Mouse (Mus musculus) intestine, embryonic 15.5 days (tissue): ENCODE measurements around the gene Nacc2. TPM values are rescaled to one million over a fixed set of nuclear protein-coding genes. Genes with fewer than 3 reads are reported as not detected.

ENCODE experiments used
- ATAC-seq: fragments of 200-750 bp; cut with Nextera tagmentation; 2 replicates; pipeline ENCODE4 v1.8.0; 2017; ENCODE audit warnings: moderate TSS enrichment, moderate library complexity
- H3K27ac ChIP-seq: fragments of 300-500 bp; sonication (generic); 2 replicates; pipeline ENCODE4 v1.5.1; 2015; ENCODE audit warnings: mild to moderate bottlenecking, inconsistent platforms
- H3K27me3 ChIP-seq: fragments of 300-500 bp; sonication (generic); replicated peaks from 2 replicates; pipeline ENCODE4 v1.6.1; 2015; ENCODE audit warnings: inconsistent platforms
- H3K36me3 ChIP-seq: fragments of 300-500 bp; sonication (generic); 2 replicates; pipeline ENCODE4 v1.6.1; 2015; ENCODE audit warnings: inconsistent platforms
- H3K4me1 ChIP-seq: fragments of 300-500 bp; sonication (generic); replicated peaks from 2 replicates; pipeline ENCODE4 v1.6.1; 2015; ENCODE audit warnings: inconsistent platforms
- H3K4me2 ChIP-seq: fragments of 300-500 bp; sonication (generic); replicated peaks from 2 replicates; pipeline ENCODE4 v1.6.1; 2015; ENCODE audit warnings: mild to moderate bottlenecking, inconsistent platforms
- H3K4me3 ChIP-seq: fragments of 300-500 bp; sonication (generic); replicated peaks from 2 replicates; pipeline ENCODE4 v1.5.1; 2015; ENCODE audit warnings: inconsistent platforms
- H3K9ac ChIP-seq: fragments of 300-500 bp; sonication (generic); 2 replicates; pipeline ENCODE4 v1.6.1; 2015; ENCODE audit warnings: inconsistent platforms
- H3K9me3 ChIP-seq: fragments of 300-500 bp; sonication (generic); 2 replicates; pipeline ENCODE4 v1.6.1; 2016; ENCODE audit warnings: inconsistent platforms
- WGBS: fragments of 180-500 bp; shearing (Covaris S2); methylation state at CpG from one replicate; pipeline ENCODE4 v1.1.7; 2015; 5-methylcytosine and 5-hydroxymethylcytosine counted together
- polyA plus RNA-seq: library from polyadenylated mRNA; unstranded; fragments of >200 nt; fragmentation: Nextera tagmentation; extraction: Ambion mirVana; gene quantifications from 2 replicates; pipeline ENCODE4 v1.2.1, GENCODE M21; 2015

The Nacc2 gene
- polyA plus RNA-seq, 1 experiment from 2014 or later: 16.9 TPM

DNA sequence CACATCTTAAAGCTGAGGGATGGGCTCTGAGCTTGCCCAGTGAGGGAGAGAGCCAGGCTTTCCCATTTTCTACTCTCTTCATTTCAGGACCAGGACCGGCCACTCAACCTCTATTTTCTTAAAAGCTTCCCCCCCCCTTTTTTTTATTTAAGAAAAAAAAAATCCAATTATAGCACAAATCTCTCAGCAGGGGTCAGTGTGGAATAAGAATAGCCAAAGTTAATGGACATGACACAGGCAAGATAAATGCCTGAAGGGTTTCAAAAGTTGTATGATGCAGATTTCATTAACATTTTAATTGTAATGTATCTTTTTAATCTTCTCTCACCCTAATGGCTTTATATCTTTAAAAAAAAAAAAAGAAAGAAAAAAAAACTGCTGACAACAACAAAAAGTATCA lies 5.4 kb downstream of the Nacc2 start:
- WGBS: 79% methylated on average over 1 of the region's 1 CpGs
- Histone ChIP-seq H3K36me3 (no peaks in the 10 kb centered on the region), H3K27me3 (0 out of 2 replicates have a peak, but pooled peaks cover 5% of the 10 kb centered on the region)

DNA sequence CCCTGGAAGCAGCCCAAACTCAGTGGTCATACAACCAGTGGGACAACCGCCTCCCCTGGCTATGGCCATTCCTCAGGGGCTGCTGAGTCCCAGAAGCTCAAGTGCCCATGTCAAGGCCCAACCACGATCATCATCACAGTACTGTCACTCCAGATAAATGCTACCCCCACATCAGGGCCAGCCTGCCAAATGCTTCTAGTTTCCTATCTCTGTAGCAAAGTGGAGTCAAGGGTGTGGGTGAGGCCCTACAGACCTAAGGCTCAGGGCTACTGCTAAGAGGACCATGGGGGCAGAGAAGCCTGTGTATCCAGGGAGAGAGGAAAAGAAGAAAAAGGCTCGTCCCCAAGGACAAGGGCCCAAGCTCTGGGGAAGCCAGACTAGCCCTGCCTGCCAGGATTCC lies 6.5 kb downstream of the Nacc2 start:
- Histone ChIP-seq H3K9me3 (no peaks in the 10 kb centered on the region), H3K4me1 (peaks cover 36% of the 10 kb centered on the region), H3K27me3 (0 out of 2 replicates have a peak, but pooled peaks cover 5% of the 10 kb centered on the region), H3K4me2 (no peak overlapping the region), H3K4me3 (no peak overlapping the region), H3K27ac (no peak overlapping the region), H3K9ac (no peak overlapping the region), H3K36me3 (no peaks in the 10 kb centered on the region)
- 80% methylated on average over 3 of the region's 3 CpGs for WGBS
- no peak for ATAC-seq

More for the DNA sequence above, 5.4 kb downstream of the Nacc2 start:
- Histone ChIP-seq H3K27ac (no peak overlapping the region), H3K9ac (no peak overlapping the region), H3K4me3 (no peak overlapping the region), H3K9me3 (no peaks in the 10 kb centered on the region), H3K4me2 (no peak overlapping the region), H3K4me1 (peaks cover 39% of the 10 kb centered on the region)
- ATAC-seq: no peak

DNA sequence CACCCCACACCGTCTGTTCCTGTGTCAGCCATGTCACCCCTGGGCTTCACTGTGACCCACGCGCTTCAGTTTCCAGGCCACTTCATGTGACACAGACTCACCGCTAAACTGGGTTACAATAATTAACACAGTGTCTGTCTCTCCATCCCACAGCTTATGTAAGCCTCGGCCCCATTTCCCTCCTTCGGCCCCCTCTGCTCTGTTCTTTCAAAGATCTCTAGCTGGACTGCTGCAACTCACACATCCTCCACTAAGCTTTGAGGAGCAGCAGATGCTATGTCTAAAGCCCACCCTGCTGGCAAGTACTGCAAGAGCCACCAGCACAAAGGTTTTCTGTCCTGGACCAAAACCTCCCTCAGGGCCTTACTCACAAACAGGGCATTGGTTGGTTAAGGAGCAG lies 7.8 kb downstream of the Nacc2 start:
- no peak overlapping the region for H3K27ac ChIP-seq
- H3K36me3 ChIP-seq: no peaks in the 10 kb centered on the region
- 82% methylated on average over 6 of the region's 6 CpGs for WGBS
- no peaks in the 10 kb centered on the region for H3K27me3 ChIP-seq
- no peak overlapping the region for H3K4me2 ChIP-seq
- ATAC-seq: no peak
- H3K4me1 ChIP-seq: peaks cover 26% of the 10 kb centered on the region
- no peaks in the 10 kb centered on the region for H3K9me3 ChIP-seq
- no peak overlapping the region for H3K9ac ChIP-seq
- no peak overlapping the region for H3K4me3 ChIP-seq

DNA sequence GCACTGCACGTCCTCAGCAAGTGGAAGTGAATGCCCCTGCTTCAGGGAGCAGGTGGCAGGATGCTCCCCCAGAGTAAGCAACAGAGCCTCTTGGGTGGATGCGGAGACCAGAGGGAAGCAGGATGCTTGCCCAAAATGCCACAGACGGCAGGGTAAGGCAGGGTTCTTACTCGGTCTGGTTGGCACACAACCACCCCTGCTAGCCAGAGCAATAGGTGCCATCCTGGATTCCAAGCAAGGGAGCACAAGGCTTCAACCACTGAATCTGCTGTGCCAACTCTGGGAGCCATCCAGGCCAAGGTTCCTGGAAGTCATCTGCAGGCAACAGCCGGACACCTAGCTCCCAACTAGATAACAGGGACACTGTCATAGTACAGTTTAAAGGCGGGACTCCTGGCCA lies 14.8 kb downstream of the Nacc2 start:
- no peaks in the 10 kb centered on the region for H3K4me1 ChIP-seq
- no peaks in the 10 kb centered on the region for H3K27me3 ChIP-seq
- no peak overlapping the region for H3K9ac ChIP-seq
- H3K27ac ChIP-seq: no peak overlapping the region
- no peak for ATAC-seq
- 86% methylated on average over 6 of the region's 6 CpGs for WGBS
- no peak overlapping the region for H3K4me3 ChIP-seq
- no peaks in the 10 kb centered on the region for H3K9me3 ChIP-seq
- no peaks in the 10 kb centered on the region for H3K36me3 ChIP-seq
- H3K4me2 ChIP-seq: no peak overlapping the region

DNA sequence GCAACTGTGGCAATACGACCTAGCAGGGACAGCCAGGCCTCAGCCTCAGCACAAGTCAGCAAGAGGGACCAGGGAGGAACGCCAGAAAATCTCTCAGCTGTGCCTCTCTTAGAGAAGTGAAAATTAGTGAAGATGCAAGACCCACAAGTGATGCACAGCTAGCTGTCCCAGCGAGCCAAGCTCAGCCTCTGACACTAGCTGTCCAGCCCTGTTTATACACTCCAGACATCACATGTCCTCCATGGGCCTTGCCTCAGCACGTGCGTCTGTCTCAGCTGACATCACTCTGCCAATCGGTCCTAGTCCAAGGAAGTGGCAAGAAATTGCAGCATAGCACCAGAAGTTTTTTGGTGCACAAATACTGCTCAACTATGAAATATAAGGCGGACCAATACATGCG lies 16.0 kb downstream of the Nacc2 start:
- no peak overlapping the region for H3K27ac ChIP-seq
- H3K4me2 ChIP-seq: no peak overlapping the region
- no peak overlapping the region for H3K9ac ChIP-seq
- no peaks in the 10 kb centered on the region for H3K4me1 ChIP-seq
- no peak for ATAC-seq
- no peak overlapping the region for H3K4me3 ChIP-seq
- no peaks in the 10 kb centered on the region for H3K36me3 ChIP-seq
- no peaks in the 10 kb centered on the region for H3K9me3 ChIP-seq
- WGBS: 81% methylated on average over 8 of the region's 8 CpGs
- H3K27me3 ChIP-seq: no peaks in the 10 kb centered on the region

DNA sequence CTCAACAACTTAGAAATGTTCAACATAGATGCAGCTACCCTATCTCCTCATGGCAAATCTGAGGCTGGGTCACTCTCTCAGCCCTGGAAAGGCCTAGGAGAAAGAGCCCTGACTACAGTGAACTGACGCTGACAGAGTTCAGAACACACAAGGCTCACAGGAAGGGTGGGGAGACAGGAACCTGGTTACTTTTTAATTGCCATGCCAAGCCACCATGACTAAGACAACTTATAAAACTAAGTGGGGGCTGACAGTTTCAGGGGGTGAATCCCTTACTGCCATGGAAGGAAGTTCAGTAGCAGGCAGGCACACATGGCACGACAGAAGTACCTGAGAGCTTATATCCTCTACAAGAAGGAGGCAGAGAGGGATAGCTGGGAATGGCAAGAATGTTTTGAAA lies 16.8 kb downstream of the Nacc2 start:
- no peaks in the 10 kb centered on the region for H3K36me3 ChIP-seq
- no peak overlapping the region for H3K9ac ChIP-seq
- no peak overlapping the region for H3K27ac ChIP-seq
- H3K4me3 ChIP-seq: no peak overlapping the region
- 79% methylated on average over 2 of the region's 2 CpGs for WGBS
- no peak overlapping the region for H3K4me2 ChIP-seq
- no peaks in the 10 kb centered on the region for H3K27me3 ChIP-seq
- no peaks in the 10 kb centered on the region for H3K9me3 ChIP-seq
- H3K4me1 ChIP-seq: no peaks in the 10 kb centered on the region
- no peak for ATAC-seq

DNA sequence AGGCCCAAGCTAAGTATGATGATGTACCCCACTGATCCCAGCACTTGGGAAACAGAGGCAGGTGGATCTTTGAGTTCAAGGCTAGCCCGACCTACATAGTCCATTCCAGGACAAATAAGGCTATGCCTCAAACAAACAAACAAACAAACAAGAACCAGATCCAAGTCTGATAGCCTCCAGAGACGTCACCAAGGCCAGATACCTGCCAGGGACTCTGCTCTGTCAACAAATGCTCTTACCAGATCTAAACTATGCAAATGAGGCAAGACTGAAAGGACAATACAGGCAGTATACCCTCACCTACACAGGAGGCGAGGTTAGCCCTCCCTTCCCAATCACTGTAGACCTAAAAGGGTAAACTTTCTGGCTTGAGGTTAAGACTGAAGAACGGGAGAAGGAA lies 22.7 kb downstream of the Nacc2 start:
- 67% methylated on average over 4 of the region's 4 CpGs for WGBS
- no peaks in the 10 kb centered on the region for H3K4me1 ChIP-seq

DNA sequence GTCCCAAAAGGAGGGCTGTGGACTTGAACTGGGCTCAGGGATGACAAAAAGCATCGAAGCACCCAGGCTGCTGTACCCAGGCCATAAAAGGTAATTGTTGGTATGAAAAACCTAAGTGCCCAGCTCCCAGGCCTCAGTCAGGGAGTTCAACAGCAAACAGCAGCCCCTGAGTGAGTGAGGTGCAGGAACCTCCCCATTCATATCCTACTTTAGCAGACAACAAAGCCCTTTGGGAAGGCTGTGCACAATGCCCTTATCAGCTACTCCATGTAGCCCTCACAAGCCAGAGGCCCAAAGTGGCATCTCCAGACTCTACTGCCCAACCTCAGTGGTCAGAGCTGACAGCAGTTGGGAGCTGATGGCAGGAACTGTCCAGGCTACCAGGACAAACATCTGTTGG lies 23.2 kb downstream of the Nacc2 start:
- H3K9ac ChIP-seq: no peak overlapping the region
- ATAC-seq: no peak
- no peaks in the 10 kb centered on the region for H3K36me3 ChIP-seq
- no peak overlapping the region for H3K4me2 ChIP-seq
- H3K27me3 ChIP-seq: no peaks in the 10 kb centered on the region
- 82% methylated on average over 1 of the region's 1 CpGs for WGBS
- no peak overlapping the region for H3K4me3 ChIP-seq
- no peaks in the 10 kb centered on the region for H3K4me1 ChIP-seq
- H3K9me3 ChIP-seq: no peaks in the 10 kb centered on the region
- H3K27ac ChIP-seq: no peak overlapping the region

More for the DNA sequence above, 22.7 kb downstream of the Nacc2 start:
- Histone ChIP-seq H3K9ac (no peak overlapping the region), H3K27me3 (no peaks in the 10 kb centered on the region), H3K4me2 (no peak overlapping the region), H3K36me3 (no peaks in the 10 kb centered on the region), H3K4me3 (no peak overlapping the region), H3K9me3 (no peaks in the 10 kb centered on the region), H3K27ac (no peak overlapping the region)
- ATAC-seq: no peak

DNA sequence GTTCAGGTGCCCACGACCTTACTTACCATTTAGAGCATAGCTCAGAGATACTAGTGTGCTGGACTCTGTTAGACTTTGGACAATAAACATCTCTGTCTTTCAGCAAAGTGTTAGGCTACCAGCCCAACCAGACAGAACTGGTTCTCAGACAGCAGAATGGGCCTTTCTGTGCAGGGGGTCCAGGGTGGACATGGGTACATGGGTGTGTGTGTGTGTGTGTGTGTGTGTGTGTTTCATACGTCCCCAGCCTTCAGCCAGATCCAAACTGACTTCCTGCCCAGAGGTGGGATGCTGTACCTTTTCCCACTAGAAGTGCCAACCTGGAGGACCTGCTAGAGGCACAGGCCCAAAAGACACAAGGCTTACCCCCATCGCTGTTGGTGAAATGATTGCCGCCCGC lies 23.8 kb downstream of the Nacc2 start:
- Histone ChIP-seq H3K9ac (no peak overlapping the region), H3K27me3 (no peaks in the 10 kb centered on the region), H3K27ac (no peak overlapping the region), H3K4me1 (no peaks in the 10 kb centered on the region), H3K9me3 (no peaks in the 10 kb centered on the region), H3K4me3 (no peak overlapping the region), H3K36me3 (no peaks in the 10 kb centered on the region), H3K4me2 (no peak overlapping the region)
- no peak for ATAC-seq
- 82% methylated on average over 5 of the region's 5 CpGs for WGBS

DNA sequence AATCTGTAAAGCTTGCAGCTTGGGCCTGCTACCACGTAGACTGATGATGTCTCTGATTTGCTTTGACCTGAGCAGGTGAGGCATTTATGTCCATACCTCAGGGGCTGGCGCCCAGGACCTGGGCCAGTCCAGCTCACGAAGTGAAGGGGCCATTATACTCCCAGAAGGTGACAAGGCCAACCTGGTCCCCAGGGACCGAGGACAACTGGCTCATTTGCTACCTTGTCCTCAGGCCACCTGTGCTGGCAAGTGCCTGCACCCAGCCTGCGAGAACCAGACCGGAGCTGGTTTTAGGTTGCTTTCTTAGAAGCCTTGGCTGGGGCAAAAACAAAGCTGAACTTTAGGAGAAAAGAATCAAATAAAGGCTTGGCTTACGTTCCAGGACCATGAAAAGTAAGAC lies 29.1 kb downstream of the Nacc2 start:
- Histone ChIP-seq H3K4me1 (peaks cover 24% of the 10 kb centered on the region), H3K9me3 (no peaks in the 10 kb centered on the region), H3K4me3 (no peak overlapping the region), H3K27ac (no peak overlapping the region), H3K4me2 (no peak overlapping the region), H3K36me3 (no peaks in the 10 kb centered on the region), H3K27me3 (peaks cover 13% of the 10 kb centered on the region; the same call in 1 of the 2 replicates), H3K9ac (no peak overlapping the region)
- 84% methylated on average over 7 of the region's 7 CpGs for WGBS
- ATAC-seq: no peak

DNA sequence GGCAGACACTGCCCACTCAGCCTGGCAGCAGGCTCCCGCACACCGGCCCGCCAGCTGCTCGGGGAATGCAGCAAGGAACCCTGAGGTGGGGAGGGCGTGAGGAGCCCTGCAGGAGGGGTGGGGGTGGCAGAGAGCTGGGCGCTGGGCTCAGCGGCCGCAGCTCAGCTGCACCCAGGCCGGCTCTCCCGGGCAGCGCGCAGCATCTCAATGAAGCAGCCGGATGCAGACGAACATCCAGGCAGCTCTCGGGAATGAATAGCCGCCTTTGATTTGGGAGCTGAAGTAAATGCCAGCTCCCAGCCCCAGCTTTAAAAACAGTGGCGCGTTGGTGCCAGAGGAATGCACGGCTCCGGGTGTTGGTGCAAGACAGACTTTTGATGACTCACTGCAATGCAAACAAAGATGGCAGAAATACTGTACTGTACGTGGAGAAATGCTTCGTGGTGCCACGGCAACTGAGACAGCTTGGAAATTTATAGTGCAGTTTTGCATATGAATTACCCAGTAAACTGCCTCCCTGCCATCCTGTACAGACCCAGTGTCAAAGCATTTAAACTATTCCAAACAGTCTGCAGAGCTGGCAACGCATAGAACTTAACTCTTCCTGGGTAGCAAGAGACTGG lies 31.1 kb downstream of the Nacc2 start:
- peak overlapping the region; percentile 52 for H3K4me3 ChIP-seq
- no peaks in the 10 kb centered on the region for H3K36me3 ChIP-seq
- H3K9ac ChIP-seq: peak overlapping the region; percentile 53
- peak overlapping the region; percentile 76 for H3K27ac ChIP-seq
- H3K9me3 ChIP-seq: no peaks in the 10 kb centered on the region
- peak overlapping the region; percentile 98 for H3K4me2 ChIP-seq
- H3K27me3 ChIP-seq: peaks cover 13% of the 10 kb centered on the region; the same call in 1 of the 2 replicates
- H3K4me1 ChIP-seq: peaks cover 24% of the 10 kb centered on the region
- under 1% methylated on average over 24 of the region's 24 CpGs for WGBS
- ATAC-seq: peak; percentile 71

DNA sequence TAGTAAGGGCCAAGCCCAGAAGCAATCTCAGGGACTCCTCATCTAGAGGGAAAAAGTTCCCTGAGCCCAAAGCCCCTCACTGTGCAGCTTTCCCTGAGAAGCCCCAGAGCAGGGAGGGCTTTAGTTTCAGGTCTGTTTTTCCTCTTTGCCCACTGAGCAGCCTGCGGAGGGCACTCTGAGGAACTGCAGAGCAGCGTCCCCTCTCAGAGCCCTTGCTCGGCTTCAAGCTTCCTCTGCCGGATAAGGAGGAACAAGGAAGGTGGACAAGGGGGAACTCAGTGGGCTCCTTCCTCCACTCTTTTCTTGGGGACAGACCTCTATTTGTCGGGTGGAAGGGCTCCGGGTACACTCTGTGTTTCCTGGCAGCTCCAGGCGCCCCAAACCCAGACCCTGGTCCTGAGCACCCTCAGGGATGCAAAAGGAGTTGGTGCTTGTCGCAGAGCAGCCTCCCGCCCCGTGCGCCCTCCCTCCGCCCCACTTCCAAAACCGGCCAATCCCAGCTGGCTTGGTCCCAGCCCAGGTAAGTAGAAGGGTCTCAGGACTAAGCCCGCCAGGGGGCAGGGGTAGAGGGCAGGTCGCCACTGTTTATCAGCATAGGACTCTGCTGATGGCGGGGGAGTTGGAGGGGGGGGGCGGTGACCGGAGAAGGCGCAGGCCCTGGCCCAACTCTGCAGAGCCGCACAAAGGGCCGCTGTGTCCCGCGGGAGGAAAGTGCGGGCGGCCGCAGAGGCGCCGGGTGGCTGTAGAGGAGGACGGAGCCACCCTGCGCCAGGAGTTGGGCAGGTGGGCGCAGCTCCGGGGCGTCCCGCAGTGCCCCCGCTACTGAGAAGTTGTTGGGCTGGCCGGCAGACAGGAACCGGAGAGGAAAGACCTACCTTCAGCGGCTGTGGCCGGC lies 31.9 kb downstream of the Nacc2 start:
- Histone ChIP-seq H3K27me3 (peaks cover 13% of the 10 kb centered on the region; the same call in 1 of the 2 replicates), H3K4me3 (peak overlapping the region; percentile 52), H3K4me2 (peak overlapping the region; percentile 98), H3K4me1 (peaks cover 24% of the 10 kb centered on the region), H3K36me3 (no peaks in the 10 kb centered on the region), H3K27ac (peak overlapping the region; percentile 76), H3K9ac (peak overlapping the region; percentile 53), H3K9me3 (no peaks in the 10 kb centered on the region)
- peak; percentile 41 for ATAC-seq
- 2% methylated on average over 39 of the region's 39 CpGs for whole genome bisulfite sequencing
